In the genomic region with DNA sequence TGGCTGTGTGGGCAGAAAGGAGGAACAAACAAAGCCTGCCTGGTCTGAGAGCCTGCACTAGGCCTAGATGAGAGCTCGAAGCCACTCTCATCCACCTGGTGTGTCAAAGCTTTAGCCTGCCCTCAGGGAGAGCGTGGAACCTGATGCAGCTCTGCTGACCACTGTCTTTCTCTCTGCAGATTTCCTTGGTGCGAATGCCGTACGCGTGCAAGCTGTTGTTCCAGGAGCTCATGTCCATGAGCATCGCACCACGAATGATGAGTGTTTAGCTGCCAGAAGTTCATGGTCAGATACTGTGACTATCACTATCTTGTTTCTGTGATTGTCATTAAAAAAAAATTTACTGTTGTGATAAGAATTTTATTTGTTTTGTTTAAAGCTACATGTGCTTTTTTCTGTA, we compare ENCODE assay signal across 7 mouse cellular contexts.
"Had no signal": no experiment of that assay in that cellular context is flagged by ENCODE, and none has a peak within 500 bp of the region (broad histone marks: within the 10 kb centered on the region; RNA-seq: fewer than 3 reads in every experiment).

No protein-coding gene starts in this region.

- DNase-seq: lung, adult 2 months; lung, postnatal 14 days; lung, postnatal 36 days; right cerebral cortex, postnatal 14 days; thymus, adult 2 months; thymus, postnatal 25 days; thymus, postnatal 4 days had no signal
